Mouse (Mus musculus) limb, embryonic 12.5 days (tissue): ENCODE measurements around the gene Rsrc2. TPM values are rescaled to one million over a fixed set of nuclear protein-coding genes. Genes with fewer than 3 reads are reported as not detected.

ENCODE experiments used
- polyA plus RNA-seq: library from polyadenylated mRNA; unstranded; fragments of >200 nt; fragmentation: Nextera tagmentation; extraction: Ambion mirVana; gene quantifications from 2 replicates; pipeline ENCODE4 v1.2.1, GENCODE M21; 2016

Gene Rsrc2
- polyA plus RNA-seq, 1 experiment from 2014 or later = 163 TPM

Other genes with a start within 250 kb of the Rsrc2 start
- gene B3gnt4, start 239.0 kb downstream of the Rsrc2 start, polyA plus RNA-seq = 0.92 and 1.6 TPM in 2 replicates
- gene Diablo, start 225.2 kb downstream of the Rsrc2 start, polyA plus RNA-seq = 112 and 120 TPM in 2 replicates
- 0.24 and 0.32 TPM in 2 replicates for gene Gm49027, start 223.9 kb downstream of the Rsrc2 start, polyA plus RNA-seq
- 25.7 and 28.6 TPM in 2 replicates for gene Vps33a, start 176.4 kb downstream of the Rsrc2 start, polyA plus RNA-seq
- gene Clip1, start 64.8 kb downstream of the Rsrc2 start, polyA plus RNA-seq = 51.7 and 51.9 TPM in 2 replicates
- 104 and 105 TPM in 2 replicates for gene Zcchc8, start 28.3 kb downstream of the Rsrc2 start, polyA plus RNA-seq
- 48.1 and 51.5 TPM in 2 replicates for gene Kntc1, start 302 bp upstream of the Rsrc2 start, polyA plus RNA-seq
- 0.10 and 0.18 TPM in 2 replicates for gene Hcar2, start 116.1 kb upstream of the Rsrc2 start, polyA plus RNA-seq
- 0.22 TPM in 1 of 2 replicates, not detected in the other for gene Hcar1, start 130.6 kb upstream of the Rsrc2 start, polyA plus RNA-seq
- 162 and 184 TPM in 2 replicates for gene Denr, start 157.8 kb upstream of the Rsrc2 start, polyA plus RNA-seq
- gene Gm43518, start 178.0 kb upstream of the Rsrc2 start, polyA plus RNA-seq = 1.8 and 2.1 TPM in 2 replicates
- 5.9 and 7.5 TPM in 2 replicates for gene Ccdc62, start 181.3 kb upstream of the Rsrc2 start, polyA plus RNA-seq
- 7.9 and 9.9 TPM in 2 replicates for gene Hip1r, start 224.2 kb upstream of the Rsrc2 start, polyA plus RNA-seq